Mouse (Mus musculus) lung, postnatal 0 days (tissue): ENCODE results near the gene Prkcz.

Experiments
- CTCF ChIP-seq: IDR thresholded peaks from 2 replicates; pipeline ENCODE4 v1.5.1; 2016; ENCODE audit warnings: antibody characterized with exemption, mild to moderate bottlenecking
- EP300 ChIP-seq: IDR thresholded peaks from 2 replicates; pipeline ENCODE4 v1.6.1; 2016; ENCODE audit warnings: antibody characterized with exemption, mild to moderate bottlenecking, control low read depth

- no peak for TF ChIP-seq CTCF
- no peak for TF ChIP-seq EP300
Measured at GRCm38 (mm10) chr4:155315031-155315430, 46.1 kb downstream of the Prkcz start.
